Mouse (Mus musculus): ENCODE measurements around the gene Fgf23. TPM values are rescaled to one million over a fixed set of nuclear protein-coding genes. Genes with fewer than 3 reads are reported as not detected.

Gene Fgf23
- not detected for polyA plus RNA-seq (2014; fragmentation: Illumina TruSeq; extraction: RNeasy Lipid Tissue Mini Kit (QIAGEN cat#74804); ENCODE audit: low read depth, low replicate concordance)

DNA sequence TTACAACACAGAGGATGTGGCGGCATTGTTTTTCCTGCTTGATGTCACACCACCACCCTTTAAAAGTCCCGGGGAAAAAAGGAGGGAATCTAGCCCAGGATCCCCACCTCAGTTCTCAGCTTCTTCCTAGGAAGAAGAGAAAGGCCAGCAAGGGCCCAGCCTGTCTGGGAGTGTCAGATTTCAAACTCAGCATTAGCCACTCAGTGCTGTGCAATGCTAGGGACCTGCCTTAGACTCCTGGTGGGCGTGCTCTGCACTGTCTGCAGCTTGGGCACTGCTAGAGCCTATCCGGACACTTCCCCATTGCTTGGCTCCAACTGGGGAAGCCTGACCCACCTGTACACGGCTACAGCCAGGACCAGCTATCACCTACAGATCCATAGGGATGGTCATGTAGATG, at the start of gene Fgf23:
Fgf23 (plus strand) TSS at position 86 of the 400 bp plus-strand sequence.

DNA sequence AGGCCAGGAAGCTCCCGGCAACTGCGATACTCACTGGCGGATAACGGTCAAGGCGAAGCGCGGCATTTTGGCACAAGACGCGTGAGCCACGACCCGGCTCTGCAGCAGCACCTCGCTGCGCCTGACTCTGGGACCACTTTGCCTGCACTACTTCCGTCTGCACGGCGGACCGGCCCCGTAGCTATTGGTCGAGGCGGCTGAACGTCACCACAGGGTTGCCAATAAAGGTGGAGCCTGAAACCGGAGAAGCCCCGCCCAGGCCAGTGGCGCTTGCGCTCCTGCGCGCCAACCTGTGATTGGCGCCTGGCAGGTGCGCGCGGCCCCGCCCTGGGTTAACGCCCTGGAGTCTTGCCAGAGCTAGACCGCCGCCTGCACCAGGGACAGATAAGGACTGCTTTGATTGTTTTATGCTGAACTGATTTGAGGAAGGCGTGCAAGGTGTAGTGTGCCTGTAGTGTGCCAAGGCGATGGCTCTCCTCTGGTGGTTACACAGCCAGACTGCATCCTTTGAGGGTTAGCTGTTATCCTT, 36.8 kb downstream of the Fgf23 start, which contains the start of gene Tigar:
Tigar (minus strand) TSS at position 156 of the 529 bp plus-strand sequence.

Other genes with a start within 250 kb of the Fgf23 start
- 103 TPM for gene Ndufa9, start 223.8 kb upstream of the Fgf23 start, polyA plus RNA-seq (2014; fragmentation: Illumina TruSeq; extraction: RNeasy Lipid Tissue Mini Kit (QIAGEN cat#74804); ENCODE audit: low read depth, low replicate concordance)
- not detected for gene Akap3, start 219.8 kb upstream of the Fgf23 start, polyA plus RNA-seq (2014; fragmentation: Illumina TruSeq; extraction: RNeasy Lipid Tissue Mini Kit (QIAGEN cat#74804); ENCODE audit: low read depth, low replicate concordance)
- not detected for gene Dyrk4, start 151.1 kb upstream of the Fgf23 start, polyA plus RNA-seq (2014; fragmentation: Illumina TruSeq; extraction: RNeasy Lipid Tissue Mini Kit (QIAGEN cat#74804); ENCODE audit: low read depth, low replicate concordance)
- gene Rad51ap1, start 133.3 kb upstream of the Fgf23 start, polyA plus RNA-seq (2014; fragmentation: Illumina TruSeq; extraction: RNeasy Lipid Tissue Mini Kit (QIAGEN cat#74804); ENCODE audit: low read depth, low replicate concordance), result 5.5 TPM
- 23.9 TPM for gene D6Wsu163e, start 132.9 kb upstream of the Fgf23 start, polyA plus RNA-seq (2014; fragmentation: Illumina TruSeq; extraction: RNeasy Lipid Tissue Mini Kit (QIAGEN cat#74804); ENCODE audit: low read depth, low replicate concordance)
- gene Fgf6, start 57.3 kb upstream of the Fgf23 start, polyA plus RNA-seq (2014; fragmentation: Illumina TruSeq; extraction: RNeasy Lipid Tissue Mini Kit (QIAGEN cat#74804); ENCODE audit: low read depth, low replicate concordance), result not detected
- gene Tigar, start 36.7 kb downstream of the Fgf23 start, polyA plus RNA-seq (2014; fragmentation: Illumina TruSeq; extraction: RNeasy Lipid Tissue Mini Kit (QIAGEN cat#74804); ENCODE audit: low read depth, low replicate concordance), result 11.8 TPM
- 243 TPM for gene Ccnd2, start 79.3 kb downstream of the Fgf23 start, polyA plus RNA-seq (2014; fragmentation: Illumina TruSeq; extraction: RNeasy Lipid Tissue Mini Kit (QIAGEN cat#74804); ENCODE audit: low read depth, low replicate concordance)

Measured in adrenal gland, adult 10 weeks (tissue).